Mouse (Mus musculus) telencephalon, adult 2 months (tissue): ENCODE measurements around the gene Grk5.
"Not testable (repeated sequence)": the region's sequence is repeated elsewhere in the genome, so short reads cannot be mapped to it uniquely, and the experiment has no call there.

Source experiments
- DNase-seq: peaks from one replicate; pipeline ENCODE4 v3.0.0-alpha.2; 2011; ENCODE audit warnings: low read depth, low spot score

Grk5 gene

GRCm38 (mm10) chr19:60911653-60912052, 22.1 kb downstream of the Grk5 start:
- no peak for DNase-seq

- DNase-seq = no peak
Measured at GRCm38 (mm10) chr19:60915236-60915635, 25.7 kb downstream of the Grk5 start.

- no peak for DNase-seq
Measured at GRCm38 (mm10) chr19:60915862-60916261, 26.3 kb downstream of the Grk5 start.

GRCm38 (mm10) chr19:60916869-60917570, 27.5 kb downstream of the Grk5 start:
- peak; percentile 66 for DNase-seq

- DNase-seq = not testable (repeated sequence)
Measured at GRCm38 (mm10) chr19:60924534-60924933, 35.0 kb downstream of the Grk5 start.

- no peak for DNase-seq
Measured at GRCm38 (mm10) chr19:60935001-60935400, 45.5 kb downstream of the Grk5 start.

- peak; percentile 49 for DNase-seq
Measured at GRCm38 (mm10) chr19:60939954-60940379, 50.4 kb downstream of the Grk5 start.

- no peak for DNase-seq
Measured at GRCm38 (mm10) chr19:60940866-60941265, 51.3 kb downstream of the Grk5 start.

- no peak for DNase-seq
Measured at GRCm38 (mm10) chr19:60945801-60946311, 56.3 kb downstream of the Grk5 start.

GRCm38 (mm10) chr19:60946656-60947055, 57.1 kb downstream of the Grk5 start:
- no peak for DNase-seq

- DNase-seq = no peak
Measured at GRCm38 (mm10) chr19:60948996-60949395, 59.4 kb downstream of the Grk5 start.

GRCm38 (mm10) chr19:60950056-60950869, 60.7 kb downstream of the Grk5 start:
- DNase-seq = no peak

- DNase-seq = no peak
Measured at GRCm38 (mm10) chr19:60955131-60955530, 65.6 kb downstream of the Grk5 start.

- DNase-seq = no peak
Measured at GRCm38 (mm10) chr19:60955712-60956111, 66.2 kb downstream of the Grk5 start.

GRCm38 (mm10) chr19:60956198-60956750, 66.7 kb downstream of the Grk5 start:
- DNase-seq = no peak

GRCm38 (mm10) chr19:60959706-60960230, 70.2 kb downstream of the Grk5 start:
- no peak for DNase-seq

GRCm38 (mm10) chr19:60962358-60963061, 73.0 kb downstream of the Grk5 start:
- DNase-seq = no peak

GRCm38 (mm10) chr19:60967909-60968308, 78.4 kb downstream of the Grk5 start:
- no peak for DNase-seq

- DNase-seq = no peak
Measured at GRCm38 (mm10) chr19:60970406-60970805, 80.9 kb downstream of the Grk5 start.

- DNase-seq = no peak
Measured at GRCm38 (mm10) chr19:60971598-60971997, 82.0 kb downstream of the Grk5 start.

- DNase-seq = no peak
Measured at GRCm38 (mm10) chr19:60972281-60973015, 82.9 kb downstream of the Grk5 start.
